Mouse (Mus musculus): Measurements from ENCODE around the gene Gm49661. TPM values are rescaled to one million over a fixed set of nuclear protein-coding genes. Genes with fewer than 3 reads are reported as not detected.

Gene Gm49661
- polyA plus RNA-seq, 1 experiment from 2014 or later: not detected

- peaks cover 21% of the 10 kb centered on the region for H3K27me3 ChIP-seq (ENCODE audit: control insufficient read depth, insufficient read depth, low read length)
- DNase-seq (ENCODE audit: low spot score) (peak; percentile 57), ATAC-seq (ENCODE audit: insufficient read depth, low FRiP score, low TSS enrichment) (no peak)
- no peak overlapping the region for H3K4me2 ChIP-seq (ENCODE audit: low read depth)
- H3K36me3 ChIP-seq (ENCODE audit: control insufficient read depth, insufficient read depth, low read length): no peaks in the 10 kb centered on the region; the same call in 1 of the 2 replicates
- no peak overlapping the region for H3K4me3 ChIP-seq (ENCODE audit: low read depth, low read length)
- no peak overlapping the region for H3K27ac ChIP-seq (ENCODE audit: low read depth, low read length)
- H3K4me1 ChIP-seq (ENCODE audit: control insufficient read depth, insufficient read depth, low read length): peaks cover 29% of the 10 kb centered on the region
- no peaks in the 10 kb centered on the region for H3K9me3 ChIP-seq (ENCODE audit: control insufficient read depth, low read length)
- WGBS: 68% methylated on average over 4 of the region's 4 CpGs
- H3K9ac ChIP-seq (ENCODE audit: low read length): no peak overlapping the region
Measured at GRCm38 (mm10) chr8:84973803-84974542, 4.7 kb upstream of the Gm49661 start.

GRCm38 (mm10) chr8:84973079-84973478 lies 3.8 kb upstream of the Gm49661 start:
- peaks cover 22% of the 10 kb centered on the region for H3K4me1 ChIP-seq (ENCODE audit: control insufficient read depth, insufficient read depth, low read length)
- H3K27ac ChIP-seq (ENCODE audit: low read depth, low read length): no peak overlapping the region
- H3K36me3 ChIP-seq (ENCODE audit: control insufficient read depth, insufficient read depth, low read length): no peaks in the 10 kb centered on the region; the same call in 1 of the 2 replicates
- H3K9ac ChIP-seq (ENCODE audit: low read length): no peak overlapping the region
- peaks cover 13% of the 10 kb centered on the region for H3K27me3 ChIP-seq (ENCODE audit: control insufficient read depth, insufficient read depth, low read length)
- H3K9me3 ChIP-seq (ENCODE audit: control insufficient read depth, low read length): no peaks in the 10 kb centered on the region
- no peak overlapping the region for H3K4me2 ChIP-seq (ENCODE audit: low read depth)
- ATAC-seq (ENCODE audit: insufficient read depth, low FRiP score, low TSS enrichment) (no peak), DNase-seq (ENCODE audit: low spot score) (no peak)
- 94% methylated on average over 1 of the region's 1 CpGs for WGBS
- no peak overlapping the region for H3K4me3 ChIP-seq (ENCODE audit: low read depth, low read length)

- WGBS: 76% methylated on average over 5 of the region's 5 CpGs
- Histone ChIP-seq H3K4me2 (ENCODE audit: low read depth) (peak overlapping the region; percentile 83), H3K9ac (ENCODE audit: low read length) (peak overlapping the region; percentile 97), H3K27me3 (ENCODE audit: control insufficient read depth, insufficient read depth, low read length) (no peaks in the 10 kb centered on the region), H3K4me3 (ENCODE audit: low read depth, low read length) (peak overlapping the region; percentile 77), H3K27ac (ENCODE audit: low read depth, low read length) (no peak overlapping the region), H3K9me3 (ENCODE audit: control insufficient read depth, low read length) (no peaks in the 10 kb centered on the region), H3K36me3 (ENCODE audit: control insufficient read depth, insufficient read depth, low read length) (no peaks in the 10 kb centered on the region; the same call in 1 of the 2 replicates), H3K4me1 (ENCODE audit: control insufficient read depth, insufficient read depth, low read length) (peaks cover 9% of the 10 kb centered on the region)
- DNase-seq (ENCODE audit: low spot score) (no peak), ATAC-seq (ENCODE audit: insufficient read depth, low FRiP score, low TSS enrichment) (no peak)
Measured at GRCm38 (mm10) chr8:84970913-84971312, 1.7 kb upstream of the Gm49661 start.

- no peaks in the 10 kb centered on the region for H3K27me3 ChIP-seq (ENCODE audit: control insufficient read depth, insufficient read depth, low read length)
- DNase-seq (ENCODE audit: low spot score) (no peak), ATAC-seq (ENCODE audit: insufficient read depth, low FRiP score, low TSS enrichment) (no peak)
- peaks cover 11% of the 10 kb centered on the region for H3K4me1 ChIP-seq (ENCODE audit: control insufficient read depth, insufficient read depth, low read length)
- H3K9me3 ChIP-seq (ENCODE audit: control insufficient read depth, low read length): no peaks in the 10 kb centered on the region
- peak overlapping the region; percentile 77 for H3K4me3 ChIP-seq (ENCODE audit: low read depth, low read length)
- WGBS: 13% methylated on average over 21 of the region's 21 CpGs
- peak overlapping the region; percentile 97 for H3K9ac ChIP-seq (ENCODE audit: low read length)
- peak overlapping the region; percentile 74 for H3K27ac ChIP-seq (ENCODE audit: low read depth, low read length)
- H3K36me3 ChIP-seq (ENCODE audit: control insufficient read depth, insufficient read depth, low read length): no peaks in the 10 kb centered on the region; the same call in 1 of the 2 replicates
- peak overlapping the region; percentile 83 for H3K4me2 ChIP-seq (ENCODE audit: low read depth)
Measured at GRCm38 (mm10) chr8:84970135-84970790, 1.0 kb upstream of the Gm49661 start.

- WGBS: 14% methylated on average over 2 of the region's 2 CpGs
- ATAC-seq (ENCODE audit: insufficient read depth, low FRiP score, low TSS enrichment) (no peak), DNase-seq (ENCODE audit: low spot score) (no peak)
- Histone ChIP-seq H3K4me3 (ENCODE audit: low read depth, low read length) (peak overlapping the region; percentile 77), H3K4me2 (ENCODE audit: low read depth) (peak overlapping the region; percentile 83), H3K9ac (ENCODE audit: low read length) (peak overlapping the region; percentile 97), H3K9me3 (ENCODE audit: control insufficient read depth, low read length) (no peaks in the 10 kb centered on the region), H3K4me1 (ENCODE audit: control insufficient read depth, insufficient read depth, low read length) (peaks cover 16% of the 10 kb centered on the region), H3K27me3 (ENCODE audit: control insufficient read depth, insufficient read depth, low read length) (no peaks in the 10 kb centered on the region), H3K36me3 (ENCODE audit: control insufficient read depth, insufficient read depth, low read length) (no peaks in the 10 kb centered on the region; the same call in 1 of the 2 replicates), H3K27ac (ENCODE audit: low read depth, low read length) (no peak overlapping the region)
Measured at GRCm38 (mm10) chr8:84968650-84969049, 583 bp downstream of the Gm49661 start.

GRCm38 (mm10) chr8:84967532-84968304 lies 1.5 kb downstream of the Gm49661 start:
- no peak overlapping the region for H3K4me3 ChIP-seq (ENCODE audit: low read depth, low read length)

GRCm38 (mm10) chr8:84966603-84967002 lies 2.6 kb downstream of the Gm49661 start:
- Histone ChIP-seq H3K4me1 (ENCODE audit: control insufficient read depth, insufficient read depth, low read length) (peaks cover 16% of the 10 kb centered on the region), H3K9me3 (ENCODE audit: control insufficient read depth, low read length) (no peaks in the 10 kb centered on the region), H3K4me2 (ENCODE audit: low read depth) (no peak overlapping the region), H3K9ac (ENCODE audit: low read length) (no peak overlapping the region), H3K4me3 (ENCODE audit: low read depth, low read length) (no peak overlapping the region), H3K36me3 (ENCODE audit: control insufficient read depth, insufficient read depth, low read length) (no peaks in the 10 kb centered on the region), H3K27ac (ENCODE audit: low read depth, low read length) (no peak overlapping the region), H3K27me3 (ENCODE audit: control insufficient read depth, insufficient read depth, low read length) (no peaks in the 10 kb centered on the region)
- DNase-seq (ENCODE audit: low spot score) (no peak), ATAC-seq (ENCODE audit: insufficient read depth, low FRiP score, low TSS enrichment) (no peak)
- WGBS: 57% methylated on average over 3 of the region's 3 CpGs

More at GRCm38 (mm10) chr8:84967532-84968304, 1.5 kb downstream of the Gm49661 start:
- Histone ChIP-seq H3K9ac (ENCODE audit: low read length) (no peak overlapping the region), H3K36me3 (ENCODE audit: control insufficient read depth, insufficient read depth, low read length) (no peaks in the 10 kb centered on the region; the same call in 1 of the 2 replicates), H3K9me3 (ENCODE audit: control insufficient read depth, low read length) (no peaks in the 10 kb centered on the region), H3K27ac (ENCODE audit: low read depth, low read length) (no peak overlapping the region), H3K27me3 (ENCODE audit: control insufficient read depth, insufficient read depth, low read length) (no peaks in the 10 kb centered on the region), H3K4me1 (ENCODE audit: control insufficient read depth, insufficient read depth, low read length) (peaks cover 16% of the 10 kb centered on the region), H3K4me2 (ENCODE audit: low read depth) (no peak overlapping the region)
- ATAC-seq (ENCODE audit: insufficient read depth, low FRiP score, low TSS enrichment) (no peak), DNase-seq (ENCODE audit: low spot score) (no peak)
- 92% methylated on average over 13 of the region's 13 CpGs for WGBS

GRCm38 (mm10) chr8:84965731-84966291 lies 3.4 kb downstream of the Gm49661 start:
- Histone ChIP-seq H3K27ac (ENCODE audit: low read depth, low read length) (no peak overlapping the region), H3K4me3 (ENCODE audit: low read depth, low read length) (peak overlapping the region; percentile 59), H3K27me3 (ENCODE audit: control insufficient read depth, insufficient read depth, low read length) (no peaks in the 10 kb centered on the region), H3K36me3 (ENCODE audit: control insufficient read depth, insufficient read depth, low read length) (no peaks in the 10 kb centered on the region), H3K9me3 (ENCODE audit: control insufficient read depth, low read length) (no peaks in the 10 kb centered on the region), H3K9ac (ENCODE audit: low read length) (peak overlapping the region; percentile 58), H3K4me2 (ENCODE audit: low read depth) (peak overlapping the region; percentile 59), H3K4me1 (ENCODE audit: control insufficient read depth, insufficient read depth, low read length) (peaks cover 11% of the 10 kb centered on the region)
- peak; percentile 78 for ATAC-seq (ENCODE audit: insufficient read depth, low FRiP score, low TSS enrichment)
- peak; percentile 95 for DNase-seq (ENCODE audit: low spot score)
- under 1% methylated on average over 41 of the region's 41 CpGs for WGBS
